Mouse (Mus musculus): Measurements from ENCODE around the gene Fntb. TPM values are rescaled to one million over a fixed set of nuclear protein-coding genes. Genes with fewer than 3 reads are reported as not detected.

Fntb gene
- polyA plus RNA-seq, 1 experiment from 2014 or later = 39.2 TPM

- WGBS = 51% methylated on average over 7 of the region's 7 CpGs
- Histone ChIP-seq H3K9me3 (no peaks in the 10 kb centered on the region), H3K4me1 (peaks cover 25% of the 10 kb centered on the region), H3K27me3 (ENCODE audit: insufficient read depth, poor library complexity, severe bottlenecking) (peaks cover 33% of the 10 kb centered on the region), H3K36me3 (no peaks in the 10 kb centered on the region), H3K4me3 (no peak overlapping the region), H3K27ac (0 out of 2 replicates have a peak overlapping the region, but pooled peaks have one; percentile 29)
- no peak for DNase-seq (ENCODE audit: low spot score)
These were observed 38.4 kb downstream of the Fntb start for GRCm38 (mm10) chr12:76803700-76804252.

GRCm38 (mm10) chr12:76805056-76805811 lies 39.8 kb downstream of the Fntb start:
- Histone ChIP-seq H3K9me3 (no peaks in the 10 kb centered on the region), H3K27me3 (ENCODE audit: insufficient read depth, poor library complexity, severe bottlenecking) (peaks cover 20% of the 10 kb centered on the region), H3K27ac (no peak overlapping the region), H3K36me3 (no peaks in the 10 kb centered on the region), H3K4me1 (peaks cover 13% of the 10 kb centered on the region), H3K4me3 (no peak overlapping the region)
- WGBS = 86% methylated on average over 10 of the region's 10 CpGs
- no peak for DNase-seq (ENCODE audit: low spot score)

- no peaks in the 10 kb centered on the region for H3K9me3 ChIP-seq
- 69% methylated on average over 10 of the region's 10 CpGs for WGBS
- no peak for DNase-seq (ENCODE audit: low spot score)
These were observed 42.4 kb downstream of the Fntb start for GRCm38 (mm10) chr12:76807796-76808195.

GRCm38 (mm10) chr12:76810491-76810890 lies 45.1 kb downstream of the Fntb start:
- Histone ChIP-seq H3K36me3 (no peaks in the 10 kb centered on the region), H3K4me1 (no peaks in the 10 kb centered on the region), H3K4me3 (no peak overlapping the region), H3K9me3 (no peaks in the 10 kb centered on the region), H3K27ac (no peak overlapping the region), H3K27me3 (ENCODE audit: insufficient read depth, poor library complexity, severe bottlenecking) (peaks cover 1% of the 10 kb centered on the region; the same call in 1 of the 2 replicates)
- DNase-seq (ENCODE audit: low spot score) = no peak
- 84% methylated on average over 5 of the region's 5 CpGs for WGBS

More at GRCm38 (mm10) chr12:76807796-76808195, 42.4 kb downstream of the Fntb start:
- Histone ChIP-seq H3K36me3 (no peaks in the 10 kb centered on the region), H3K27ac (no peak overlapping the region), H3K4me1 (peaks cover 11% of the 10 kb centered on the region; the same call in 1 of the 2 replicates), H3K27me3 (ENCODE audit: insufficient read depth, poor library complexity, severe bottlenecking) (peaks cover 10% of the 10 kb centered on the region; the same call in 1 of the 2 replicates), H3K4me3 (no peak overlapping the region)

- DNase-seq (ENCODE audit: low spot score) = no peak
- 79% methylated on average over 4 of the region's 4 CpGs for WGBS
- Histone ChIP-seq H3K9me3 (no peaks in the 10 kb centered on the region), H3K27ac (no peak overlapping the region), H3K4me1 (no peaks in the 10 kb centered on the region), H3K36me3 (no peaks in the 10 kb centered on the region), H3K27me3 (ENCODE audit: insufficient read depth, poor library complexity, severe bottlenecking) (0 out of 2 replicates have a peak, but pooled peaks cover 2% of the 10 kb centered on the region), H3K4me3 (no peak overlapping the region)
These were observed 45.6 kb downstream of the Fntb start for GRCm38 (mm10) chr12:76811006-76811405.

GRCm38 (mm10) chr12:76813543-76813942 lies 48.2 kb downstream of the Fntb start:
- Histone ChIP-seq H3K27ac (no peak overlapping the region), H3K27me3 (ENCODE audit: insufficient read depth, poor library complexity, severe bottlenecking) (peaks cover 20% of the 10 kb centered on the region; the same call in 1 of the 2 replicates), H3K9me3 (no peaks in the 10 kb centered on the region), H3K4me3 (no peak overlapping the region), H3K4me1 (0 out of 2 replicates have a peak, but pooled peaks cover 3% of the 10 kb centered on the region), H3K36me3 (no peaks in the 10 kb centered on the region)
- DNase-seq (ENCODE audit: low spot score) = no peak
- 53% methylated on average over 10 of the region's 10 CpGs for WGBS

- WGBS = 68% methylated on average over 2 of the region's 2 CpGs
- Histone ChIP-seq H3K4me1 (0 out of 2 replicates have a peak, but pooled peaks cover 3% of the 10 kb centered on the region), H3K9me3 (no peaks in the 10 kb centered on the region), H3K36me3 (no peaks in the 10 kb centered on the region), H3K27ac (no peak overlapping the region), H3K4me3 (no peak overlapping the region), H3K27me3 (ENCODE audit: insufficient read depth, poor library complexity, severe bottlenecking) (peaks cover 26% of the 10 kb centered on the region)
- no peak for DNase-seq (ENCODE audit: low spot score)
These were observed 48.7 kb downstream of the Fntb start for GRCm38 (mm10) chr12:76814120-76814519.

- Histone ChIP-seq H3K4me3 (no peak overlapping the region), H3K36me3 (no peaks in the 10 kb centered on the region), H3K4me1 (peaks cover 16% of the 10 kb centered on the region; the same call in 1 of the 2 replicates), H3K27ac (no peak overlapping the region), H3K27me3 (ENCODE audit: insufficient read depth, poor library complexity, severe bottlenecking) (peaks cover 52% of the 10 kb centered on the region), H3K9me3 (no peaks in the 10 kb centered on the region)
- WGBS = 42% methylated on average over 4 of the region's 4 CpGs
- no peak for DNase-seq (ENCODE audit: low spot score)
These were observed 51.3 kb downstream of the Fntb start for GRCm38 (mm10) chr12:76816720-76817119.

GRCm38 (mm10) chr12:76817176-76817575 lies 51.8 kb downstream of the Fntb start:
- no peak for DNase-seq (ENCODE audit: low spot score)
- Histone ChIP-seq H3K27ac (no peak overlapping the region), H3K27me3 (ENCODE audit: insufficient read depth, poor library complexity, severe bottlenecking) (peaks cover 57% of the 10 kb centered on the region), H3K4me1 (peaks cover 20% of the 10 kb centered on the region), H3K9me3 (no peaks in the 10 kb centered on the region), H3K36me3 (no peaks in the 10 kb centered on the region), H3K4me3 (no peak overlapping the region)
- WGBS = 64% methylated on average over 4 of the region's 4 CpGs

GRCm38 (mm10) chr12:76818120-76818519 lies 52.7 kb downstream of the Fntb start:
- Histone ChIP-seq H3K27me3 (ENCODE audit: insufficient read depth, poor library complexity, severe bottlenecking) (peaks cover 66% of the 10 kb centered on the region), H3K36me3 (no peaks in the 10 kb centered on the region)

GRCm38 (mm10) chr12:76818908-76819307 lies 53.5 kb downstream of the Fntb start:
- Histone ChIP-seq H3K9me3 (no peaks in the 10 kb centered on the region), H3K36me3 (no peaks in the 10 kb centered on the region), H3K27me3 (ENCODE audit: insufficient read depth, poor library complexity, severe bottlenecking) (peaks cover 74% of the 10 kb centered on the region), H3K4me3 (no peak overlapping the region), H3K27ac (0 out of 2 replicates have a peak overlapping the region, but pooled peaks have one; percentile 3), H3K4me1 (peaks cover 23% of the 10 kb centered on the region)
- DNase-seq (ENCODE audit: low spot score) = no peak
- 83% methylated on average over 9 of the region's 9 CpGs for WGBS

More at GRCm38 (mm10) chr12:76818120-76818519, 52.7 kb downstream of the Fntb start:
- peaks cover 23% of the 10 kb centered on the region for H3K4me1 ChIP-seq
- 64% methylated on average over 4 of the region's 4 CpGs for WGBS
- no peak overlapping the region for H3K4me3 ChIP-seq
- 0 out of 2 replicates have a peak overlapping the region, but pooled peaks have one; percentile 3 for H3K27ac ChIP-seq
- H3K9me3 ChIP-seq = no peaks in the 10 kb centered on the region
- no peak for DNase-seq (ENCODE audit: low spot score)

GRCm38 (mm10) chr12:76819816-76820215 lies 54.4 kb downstream of the Fntb start:
- Histone ChIP-seq H3K4me3 (no peak overlapping the region), H3K27me3 (ENCODE audit: insufficient read depth, poor library complexity, severe bottlenecking) (peaks cover 83% of the 10 kb centered on the region), H3K4me1 (peaks cover 26% of the 10 kb centered on the region), H3K36me3 (no peaks in the 10 kb centered on the region), H3K27ac (no peak overlapping the region), H3K9me3 (no peaks in the 10 kb centered on the region)
- DNase-seq (ENCODE audit: low spot score) = no peak
- WGBS = 80% methylated on average over 6 of the region's 6 CpGs

- Histone ChIP-seq H3K4me3 (no peak overlapping the region), H3K27ac (0 out of 2 replicates have a peak overlapping the region, but pooled peaks have one; percentile 6), H3K27me3 (ENCODE audit: insufficient read depth, poor library complexity, severe bottlenecking) (peaks cover 89% of the 10 kb centered on the region), H3K9me3 (no peaks in the 10 kb centered on the region), H3K4me1 (peaks cover 26% of the 10 kb centered on the region), H3K36me3 (no peaks in the 10 kb centered on the region)
- 44% methylated on average over 4 of the region's 4 CpGs for WGBS
- DNase-seq (ENCODE audit: low spot score) = no peak
These were observed 55.2 kb downstream of the Fntb start for GRCm38 (mm10) chr12:76820615-76821014.

Data from heart, embryonic 10.5 days (tissue).